Mouse (Mus musculus): ENCODE data around the gene Mbnl1. TPM values are rescaled to one million over a fixed set of nuclear protein-coding genes. Genes with fewer than 3 reads are reported as not detected.

Gene Mbnl1
- total RNA-seq, 2 experiments from 2014 or later, result 70.8 to 76.0 TPM

DNA sequence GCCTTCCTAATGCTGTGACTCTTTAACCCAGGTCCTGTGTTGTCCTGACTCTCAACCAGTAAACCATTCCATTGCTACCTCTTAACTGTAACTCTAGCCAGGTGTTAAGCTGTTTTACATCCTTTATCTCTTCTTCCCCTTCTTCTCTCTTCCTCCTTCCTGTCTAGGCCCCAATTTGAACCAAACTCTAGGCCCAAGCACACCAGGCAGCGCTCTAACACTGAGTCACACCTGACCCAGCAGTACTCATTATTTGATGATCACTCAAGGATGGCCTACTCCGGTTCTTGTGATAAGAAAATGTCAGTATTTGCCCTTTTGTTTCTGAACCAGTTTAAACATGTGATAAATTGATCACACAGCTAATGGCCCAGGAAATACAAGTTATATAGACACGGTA lies 92.6 kb downstream of the Mbnl1 start:
- no peak for DNase-seq
- intact Hi-C loops (cut with DNase I), result no loop called here

DNA sequence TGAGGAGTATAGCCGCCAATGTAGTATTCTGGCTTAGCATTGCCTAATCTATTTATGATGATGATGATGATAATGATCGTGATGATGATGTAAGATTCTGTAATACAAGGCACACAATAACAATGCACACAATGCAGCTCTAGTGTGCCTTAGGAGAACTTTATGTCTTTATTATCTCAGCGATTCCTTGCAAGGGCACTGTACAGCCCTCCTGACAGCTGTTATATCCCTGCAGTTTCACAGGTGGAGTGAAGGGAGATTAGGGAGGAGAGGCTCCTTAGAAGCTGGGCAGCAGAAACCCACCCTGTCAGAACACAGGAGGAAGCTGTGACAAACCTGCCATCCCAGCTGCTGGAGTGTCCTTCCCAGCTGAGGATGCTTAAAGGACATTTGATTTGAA lies 93.3 kb downstream of the Mbnl1 start:
- DNase-seq, result no peak
- intact Hi-C loops (cut with DNase I), result no loop called here

DNA sequence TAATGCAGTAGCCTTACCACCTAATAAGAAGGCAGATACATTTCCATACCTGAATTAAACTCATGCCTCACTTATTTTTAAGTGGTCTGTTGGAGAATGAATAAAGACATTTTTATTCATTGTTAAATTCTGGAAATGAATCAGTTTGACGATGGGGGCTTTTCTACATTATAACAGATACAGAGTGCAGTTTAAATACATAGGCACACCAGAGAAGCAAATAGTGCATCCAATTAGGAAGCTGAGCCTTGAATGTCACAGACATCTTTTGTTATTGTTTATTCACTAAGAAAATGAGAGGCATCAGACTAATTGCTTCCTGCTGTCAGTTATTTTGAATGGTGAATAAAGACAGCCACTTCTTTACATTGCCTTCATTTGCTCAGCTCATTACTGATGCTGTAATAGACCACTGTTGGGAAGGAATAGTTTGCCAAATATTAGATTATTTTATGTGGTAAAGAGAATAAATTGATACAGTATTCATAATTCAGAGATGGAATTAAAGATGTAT lies 95.6 kb downstream of the Mbnl1 start:
- intact Hi-C loops (cut with DNase I), result no loop called here
- no peak for DNase-seq

DNA sequence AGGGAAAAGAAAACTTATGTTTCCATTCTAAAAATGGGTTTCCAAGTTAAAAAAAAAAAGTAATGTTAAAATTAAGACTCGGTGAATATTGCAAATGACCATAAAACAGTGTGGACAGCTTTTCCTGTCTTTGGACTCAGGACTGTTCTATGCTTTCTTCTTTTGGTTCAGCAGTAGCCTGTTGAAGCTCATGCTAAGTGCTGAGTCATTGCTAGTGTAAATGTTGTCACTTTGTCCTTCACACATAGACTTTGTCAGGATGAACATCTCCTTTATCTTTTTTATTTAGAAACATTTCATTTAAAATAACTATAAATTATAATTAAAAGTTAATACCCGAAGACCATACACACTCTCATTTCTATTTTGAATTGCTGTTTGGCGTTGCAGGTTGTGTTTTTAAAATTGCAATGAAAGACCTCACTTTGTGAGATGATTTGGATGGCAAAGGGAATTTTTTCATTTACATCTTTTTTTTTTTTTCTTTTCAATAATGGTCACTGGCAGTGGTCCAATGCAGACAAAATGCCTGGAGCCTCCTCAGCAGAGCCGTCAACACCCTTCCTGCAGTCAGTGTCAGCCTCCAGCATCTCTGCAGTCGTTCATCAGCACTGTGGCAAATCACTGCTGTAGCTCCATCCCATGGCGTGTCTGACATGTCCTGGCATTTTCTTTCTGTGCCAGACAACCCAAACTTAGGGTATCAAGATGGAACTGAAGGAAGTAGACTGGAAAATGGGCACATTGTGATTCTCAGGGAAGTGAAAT lies 96.4 kb downstream of the Mbnl1 start:
- peak; percentile 18 for DNase-seq
- intact Hi-C loops (cut with DNase I), result no loop called here

DNA sequence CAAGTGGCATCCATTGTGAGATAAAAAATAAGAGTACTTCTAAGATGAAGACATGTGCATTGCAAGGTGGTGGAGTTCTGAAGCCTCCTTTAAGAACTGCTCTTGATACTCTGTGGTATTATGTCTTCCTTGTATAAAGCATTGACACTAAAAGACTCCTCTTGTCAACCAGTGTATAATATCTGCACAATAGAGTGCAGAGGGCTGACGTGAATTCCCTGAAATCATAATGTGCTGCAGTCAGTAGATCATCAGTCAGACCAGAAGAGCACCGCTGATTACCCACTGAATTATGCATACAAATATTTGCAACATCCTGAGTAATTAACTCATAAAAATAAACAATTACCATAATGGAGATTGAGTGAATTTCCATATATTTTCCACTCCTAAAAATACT lies 97.2 kb downstream of the Mbnl1 start:
- no peak for DNase-seq
- intact Hi-C loops (cut with DNase I), result no loop called here

DNA sequence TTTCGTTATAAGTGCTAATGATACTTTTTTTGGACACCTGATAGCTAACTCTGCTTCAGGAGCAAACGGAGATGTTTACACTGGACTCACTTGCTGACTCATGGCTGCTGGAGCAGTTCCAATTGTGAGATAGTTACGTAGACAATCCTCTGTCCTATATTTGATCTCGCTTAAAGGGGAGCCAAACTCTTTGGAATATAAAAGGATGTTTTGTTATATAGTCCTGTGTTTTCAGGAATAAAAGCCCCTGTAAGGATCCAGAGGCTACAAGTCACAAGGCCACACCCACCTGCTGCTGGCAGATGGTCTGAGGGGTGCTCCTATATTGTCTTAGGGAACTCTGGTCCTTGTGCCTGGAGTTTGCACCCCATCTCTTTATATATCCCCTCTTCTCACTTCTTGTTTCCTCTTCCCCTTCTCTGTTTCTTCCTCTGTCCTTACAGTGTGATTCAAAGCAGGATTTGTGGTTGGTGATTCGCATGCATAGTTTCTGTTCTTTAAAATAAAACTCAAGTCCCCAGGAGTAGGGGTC lies 97.9 kb downstream of the Mbnl1 start:
- intact Hi-C loops (cut with DNase I), result no loop called here
- no peak for DNase-seq

DNA sequence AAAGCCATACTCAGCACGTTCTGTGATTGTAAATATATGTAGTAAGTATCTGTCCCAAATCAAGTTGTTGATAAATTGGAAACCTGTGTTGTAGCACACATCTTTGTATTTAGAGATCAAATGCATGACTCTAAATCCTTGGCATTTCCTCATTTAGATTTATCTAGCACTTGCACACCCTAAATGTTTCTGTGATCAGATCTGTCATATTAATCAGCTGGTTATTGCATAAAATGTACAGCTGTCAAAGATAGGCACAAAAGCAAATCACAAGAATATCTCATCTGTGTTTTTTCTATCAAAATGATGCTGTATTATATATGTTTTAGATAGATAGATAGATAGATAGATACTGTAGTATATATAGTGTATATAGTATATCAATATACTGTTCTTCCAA lies 98.9 kb downstream of the Mbnl1 start:
- intact Hi-C loops (cut with DNase I), result no loop called here
- DNase-seq, result no peak

DNA sequence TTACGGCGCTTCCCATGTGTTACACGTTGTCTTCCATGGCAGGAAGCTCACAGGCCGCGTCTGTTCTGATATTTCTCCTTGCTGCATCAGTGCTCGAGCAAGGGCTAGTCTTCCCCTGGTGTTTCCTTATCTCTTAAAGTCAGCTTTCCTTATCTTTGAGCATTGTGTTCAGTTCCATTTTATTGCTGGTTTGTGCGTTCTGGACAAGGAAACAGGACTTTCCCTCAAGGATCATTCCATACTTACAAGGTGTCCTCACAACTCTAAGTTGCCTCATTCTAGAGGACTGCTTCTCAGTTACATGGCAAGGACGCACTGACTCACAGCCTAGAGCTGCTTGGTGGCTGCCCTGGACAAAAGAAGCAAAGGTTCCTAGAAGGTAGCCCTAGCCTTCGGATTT lies 101.6 kb downstream of the Mbnl1 start:
- no peak for DNase-seq
- intact Hi-C loops (cut with DNase I), result no loop called here

DNA sequence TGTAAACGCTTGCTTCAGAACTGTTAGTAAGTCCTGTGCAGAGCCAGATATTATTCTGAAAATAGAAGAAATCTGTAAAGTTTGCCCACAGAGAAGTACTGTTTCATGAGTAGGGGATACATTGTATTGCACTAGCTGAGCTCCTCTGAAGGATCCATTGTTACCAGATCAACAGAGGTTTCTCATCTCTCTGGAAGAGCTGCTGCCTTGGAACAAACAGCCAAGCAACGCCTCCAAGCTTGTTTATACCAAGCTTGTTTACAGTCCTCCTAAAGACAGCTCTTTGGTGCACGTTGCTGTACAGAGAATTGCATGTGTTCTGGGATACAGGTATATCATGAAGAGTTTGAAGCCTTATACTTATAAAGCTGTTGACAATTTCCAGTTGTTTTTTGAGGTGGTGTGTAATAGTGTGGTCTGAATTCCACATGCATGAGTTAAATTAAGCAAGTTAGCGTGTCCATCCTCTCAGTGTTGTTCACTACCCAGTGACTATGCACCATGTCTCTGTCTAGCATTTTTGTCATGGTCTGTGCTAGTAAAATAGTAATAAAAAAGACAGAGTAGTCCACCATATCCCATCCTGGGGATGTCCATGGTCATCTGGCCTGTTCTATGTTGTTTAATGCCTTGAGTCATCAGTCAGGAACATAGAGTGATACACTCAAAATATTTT lies 102.4 kb downstream of the Mbnl1 start:
- no peak for DNase-seq
- intact Hi-C loops (cut with DNase I), result no loop called here

DNA sequence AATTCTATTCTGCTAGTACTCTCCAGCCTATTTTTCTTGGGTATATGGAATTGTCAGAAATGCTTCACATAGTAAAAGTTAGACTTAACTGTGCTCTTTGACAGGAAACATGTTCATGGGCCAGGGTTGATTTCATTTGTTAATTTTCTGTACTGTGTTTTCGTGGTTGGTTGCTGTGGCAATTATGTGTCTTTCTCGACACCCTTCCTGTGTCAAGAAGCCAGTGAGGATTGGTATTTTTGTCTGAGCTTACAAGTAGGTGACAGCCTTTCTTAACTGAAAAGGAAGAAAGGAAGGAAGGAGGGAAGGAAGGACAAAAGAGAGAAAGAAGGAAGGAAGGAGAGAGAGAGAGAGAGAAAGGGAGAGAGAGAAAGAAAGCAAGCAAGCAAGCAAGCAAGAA lies 103.3 kb downstream of the Mbnl1 start:
- intact Hi-C loops (cut with DNase I), result no loop called here
- no peak for DNase-seq

DNA sequence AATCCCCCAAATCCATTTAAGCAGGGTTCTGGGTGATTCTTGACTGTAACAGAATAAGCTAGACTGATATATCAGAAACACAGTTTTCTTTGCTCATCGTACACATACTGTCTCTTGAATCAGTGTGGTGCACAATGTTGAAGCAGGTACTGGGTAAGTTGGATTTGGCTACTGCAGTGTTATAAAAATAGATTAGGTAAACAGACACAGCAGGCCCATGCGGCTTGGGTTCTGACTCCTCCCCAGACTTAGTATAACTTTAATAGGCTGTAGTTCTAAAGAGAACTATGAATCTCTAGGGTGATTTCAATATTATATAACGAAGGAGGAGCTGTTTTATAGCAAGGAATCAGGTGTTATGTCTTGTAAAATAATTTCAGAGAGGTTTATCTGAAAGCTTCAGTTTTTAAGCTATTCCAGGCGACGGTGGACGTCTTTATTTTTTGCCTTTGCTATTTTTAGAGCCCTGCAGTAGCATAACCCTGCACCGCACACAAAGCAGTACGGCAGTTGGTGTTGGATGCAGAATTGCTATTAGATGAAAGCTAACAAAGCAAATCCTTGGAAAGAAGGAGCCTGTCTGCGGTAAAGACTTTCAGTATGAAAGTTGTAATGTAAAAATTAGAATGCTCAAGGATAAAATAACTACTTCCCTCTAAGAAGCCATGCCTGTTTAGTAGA lies 103.9 kb downstream of the Mbnl1 start:
- DNase-seq, result no peak
- intact Hi-C loops (cut with DNase I), result no loop called here

DNA sequence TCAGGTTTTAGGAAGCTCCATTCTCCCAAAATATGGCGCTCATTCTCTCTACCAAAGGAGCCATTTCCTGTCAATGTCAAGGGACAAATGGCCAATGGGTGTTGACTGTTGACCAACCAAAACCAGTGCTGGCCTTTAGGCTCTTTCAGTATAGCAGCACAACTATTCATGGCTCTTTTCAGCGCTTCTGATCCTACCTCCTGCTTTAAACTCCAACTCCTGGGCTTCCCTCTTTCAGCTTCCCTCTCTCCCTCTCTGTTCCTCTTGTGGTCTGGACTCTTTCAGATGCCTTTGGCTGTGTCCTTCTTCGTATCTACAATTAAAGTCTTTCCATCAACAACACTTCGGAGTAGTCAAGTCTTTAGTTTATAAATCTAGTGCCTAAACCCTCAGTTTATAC lies 107.2 kb downstream of the Mbnl1 start:
- intact Hi-C loops (cut with DNase I), result no loop called here
- DNase-seq, result no peak

DNA sequence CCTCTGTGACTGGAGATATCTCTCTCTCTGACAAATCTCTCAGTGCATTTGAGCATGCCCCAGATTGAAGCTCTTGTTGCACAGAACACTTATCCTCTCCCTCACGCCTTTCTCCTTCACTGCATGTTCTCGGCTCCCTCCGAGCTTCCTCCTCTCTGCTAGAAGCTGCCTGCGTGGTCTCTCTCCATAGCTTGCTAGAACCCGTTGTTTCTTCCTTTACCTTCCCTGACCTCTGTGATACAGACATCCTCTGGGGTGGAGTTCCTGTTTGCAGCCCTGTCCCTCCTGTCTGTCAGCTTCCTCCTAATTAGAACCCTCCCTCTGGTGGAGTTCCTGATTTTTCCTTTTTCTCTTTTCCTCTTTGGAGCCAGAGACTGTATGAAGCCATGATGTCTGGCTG lies 108.1 kb downstream of the Mbnl1 start:
- no peak for DNase-seq
- intact Hi-C loops (cut with DNase I), result no loop called here

DNA sequence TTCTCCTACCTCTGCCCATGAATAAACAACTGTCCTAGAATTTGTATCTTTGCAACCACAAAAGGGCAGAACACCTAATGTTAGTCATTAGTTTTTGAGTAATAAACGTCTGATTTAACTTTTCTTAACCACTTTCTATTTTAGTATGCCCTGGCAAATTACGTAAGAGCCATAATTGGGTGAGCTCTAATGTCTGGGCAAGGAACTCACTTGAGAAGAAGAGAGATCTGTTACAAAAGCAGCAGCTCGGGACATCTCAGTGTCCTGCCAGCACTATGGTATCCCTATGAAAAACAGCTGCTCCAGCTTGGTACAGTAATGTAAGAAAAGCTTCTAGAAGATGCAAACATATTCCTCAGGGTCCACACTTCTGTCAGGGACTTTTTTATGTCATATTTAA lies 109.5 kb downstream of the Mbnl1 start:
- DNase-seq, result no peak
- intact Hi-C loops (cut with DNase I), result no loop called here

DNA sequence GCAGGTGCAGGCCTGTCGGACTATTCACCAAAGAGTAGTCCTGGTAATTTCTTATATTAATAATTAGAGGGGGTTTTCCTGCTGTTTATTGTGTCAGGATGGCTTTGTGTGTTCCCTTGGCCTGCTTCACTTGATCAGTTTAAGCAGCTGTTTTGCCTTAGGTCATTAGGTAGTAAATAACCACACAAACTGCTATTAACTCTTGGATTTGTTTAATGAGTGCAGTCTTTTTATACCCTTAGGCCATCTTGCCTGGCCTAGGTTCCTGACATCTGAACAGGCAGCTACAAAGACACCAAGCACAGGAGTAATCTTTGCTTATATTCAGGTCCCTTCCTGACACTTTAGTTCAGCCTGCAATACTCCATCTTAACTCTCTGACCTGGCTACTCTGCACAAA lies 110.0 kb downstream of the Mbnl1 start:
- no peak for DNase-seq
- intact Hi-C loops (cut with DNase I), result no loop called here

DNA sequence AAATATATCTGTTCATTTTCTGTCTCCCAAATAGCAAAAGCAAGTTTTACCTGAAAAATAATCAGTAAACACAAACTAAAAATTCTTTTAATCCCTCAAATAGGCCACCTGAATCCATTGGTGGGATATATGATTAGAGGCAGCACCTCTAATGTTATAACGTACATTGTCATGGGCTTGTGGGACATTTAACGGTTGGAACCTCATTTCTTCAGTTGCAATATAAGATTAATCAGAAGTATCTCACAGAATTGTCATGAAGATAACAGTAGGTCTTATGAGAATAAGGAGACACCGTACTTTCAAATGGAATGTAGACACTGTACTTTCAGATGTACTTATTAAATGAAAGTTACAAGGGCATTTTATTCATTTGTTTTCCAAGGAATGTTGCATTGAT lies 112.1 kb downstream of the Mbnl1 start:
- DNase-seq, result no peak
- intact Hi-C loops (cut with DNase I), result no loop called here

DNA sequence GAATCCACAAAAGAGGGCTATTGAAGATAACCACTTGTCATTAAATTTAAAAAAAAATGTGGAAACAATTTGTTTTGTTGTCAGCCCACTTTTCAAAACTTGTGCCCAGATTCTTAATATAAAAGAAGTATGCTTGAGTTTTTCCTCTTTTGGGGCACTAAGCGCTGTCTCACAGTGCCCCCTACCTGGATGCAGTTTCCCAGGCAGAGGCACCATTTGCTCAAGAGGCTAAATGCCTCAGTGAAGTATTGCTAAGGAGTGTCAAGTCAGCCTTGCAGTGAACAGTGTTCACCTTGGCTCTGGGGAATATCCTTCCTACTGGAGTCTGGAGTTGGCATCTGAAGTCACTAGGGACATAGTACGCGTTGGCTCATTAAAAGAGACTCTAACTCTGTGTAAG lies 113.4 kb downstream of the Mbnl1 start:
- intact Hi-C loops (cut with DNase I), result no loop called here
- no peak for DNase-seq

DNA sequence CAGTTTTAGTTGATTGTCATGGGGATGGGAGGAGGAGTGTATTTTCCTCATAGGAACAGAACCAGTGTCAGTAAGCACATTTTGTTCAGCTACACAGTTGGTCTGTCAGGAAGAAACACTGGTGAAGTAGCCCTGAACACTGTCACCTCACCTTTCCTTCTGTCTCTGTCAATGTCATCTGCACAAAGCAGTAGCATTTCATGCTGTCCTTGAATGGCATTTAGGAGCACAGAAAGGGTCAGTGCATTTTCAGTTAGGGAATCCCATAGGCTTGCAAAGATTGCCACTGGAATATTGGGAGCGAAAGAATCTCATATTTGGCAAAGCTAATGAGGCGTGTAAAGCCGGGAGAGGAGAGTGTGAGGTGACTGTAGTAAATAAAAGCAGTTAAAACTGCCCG lies 114.5 kb downstream of the Mbnl1 start:
- intact Hi-C loops (cut with DNase I), result no loop called here
- DNase-seq, result no peak

DNA sequence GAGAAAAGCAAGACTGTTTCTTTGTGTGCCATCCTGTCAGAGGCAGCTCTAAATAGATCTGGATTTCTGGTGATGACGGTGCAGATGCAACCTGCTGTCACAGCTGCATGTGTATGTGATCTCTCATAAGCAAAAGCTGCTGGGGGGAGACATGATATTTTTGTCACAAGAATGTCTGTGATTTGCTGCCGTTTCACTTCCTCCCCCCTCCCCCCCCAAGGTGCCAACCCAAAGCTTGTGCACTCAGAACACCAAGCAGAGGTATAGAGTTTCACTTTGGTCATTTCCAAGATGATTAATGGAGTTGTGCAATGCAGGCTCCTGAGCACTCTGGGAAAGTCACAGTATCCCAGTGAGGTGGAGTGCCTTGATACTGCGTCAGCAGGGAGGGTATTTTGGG lies 116.7 kb downstream of the Mbnl1 start:
- intact Hi-C loops (cut with DNase I), result no loop called here

DNA sequence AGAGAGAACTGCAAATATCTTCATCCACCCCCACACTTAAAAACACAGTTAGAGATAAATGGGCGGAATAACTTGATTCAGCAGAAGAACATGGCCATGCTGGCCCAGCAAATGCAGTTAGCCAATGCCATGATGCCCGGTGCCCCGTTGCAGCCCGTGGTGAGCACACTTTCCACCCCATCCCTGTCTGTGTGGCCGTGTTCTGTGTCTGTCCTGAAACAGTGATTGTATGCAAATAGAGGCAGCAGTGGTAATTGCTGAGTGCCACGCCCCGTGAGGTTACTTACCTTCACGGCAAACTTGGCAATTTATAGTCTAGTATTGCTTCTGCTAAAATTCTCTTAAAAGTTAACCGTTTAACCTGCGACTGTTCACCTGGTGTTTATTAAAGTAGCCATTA lies 123.0 kb downstream of the Mbnl1 start:
- DNase-seq, result no peak
- intact Hi-C loops (cut with DNase I), result no loop called here

More for the DNA sequence above, 116.7 kb downstream of the Mbnl1 start:
- DNase-seq, result no peak

DNA sequence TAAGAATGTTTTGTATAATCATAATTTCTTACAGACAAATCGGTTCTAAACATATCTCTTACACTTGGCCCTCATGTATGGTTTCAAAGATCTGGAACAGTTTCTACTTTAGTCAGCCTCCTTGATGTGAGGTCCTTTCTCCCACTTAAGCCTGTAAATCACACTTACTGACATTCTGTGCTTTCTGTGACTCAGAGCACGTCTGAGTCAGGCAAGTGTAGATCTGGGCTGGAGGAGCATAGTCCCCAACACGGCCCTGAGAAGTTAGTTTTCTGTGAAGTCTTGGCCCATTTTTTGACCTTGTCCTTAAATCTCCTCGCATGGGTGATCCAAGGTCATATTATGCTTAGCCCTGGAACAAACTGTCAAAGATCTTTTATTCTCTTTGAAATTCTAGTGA lies 124.4 kb downstream of the Mbnl1 start:
- DNase-seq, result no peak

DNA sequence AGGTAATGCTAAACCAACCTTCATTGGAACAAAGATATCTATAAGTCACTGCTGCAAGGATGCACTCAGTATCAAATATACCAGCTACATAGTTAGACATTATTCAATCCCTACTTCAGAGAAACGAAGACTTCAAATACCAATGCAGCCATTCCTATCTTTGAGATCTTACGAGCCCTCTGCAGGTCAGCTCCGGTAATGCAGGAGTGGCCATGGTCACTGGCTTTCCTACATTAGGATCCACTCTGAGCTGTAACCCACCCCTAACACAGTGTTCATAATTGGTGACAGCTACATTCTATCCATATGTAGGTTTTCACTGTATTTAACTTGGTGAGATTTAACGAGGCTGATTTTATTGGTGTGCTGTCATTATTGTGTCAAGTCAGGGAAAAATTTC lies 129.1 kb downstream of the Mbnl1 start:
- intact Hi-C loops (cut with DNase I), result loop anchor here (10.0 kb wide), 1 partner anchor 97 kb away; no protein-coding TSS in a partner anchor
- DNase-seq, result peak; percentile 73

More for the DNA sequence above, 124.4 kb downstream of the Mbnl1 start:
- intact Hi-C loops (cut with DNase I), result no loop called here
